Mouse (Mus musculus): ENCODE measurements around the gene Foxp4. TPM values are rescaled to one million over a fixed set of nuclear protein-coding genes. Genes with fewer than 3 reads are reported as not detected.

Gene Foxp4
- polyA plus RNA-seq, 1 experiment from 2014 or later, result 6.5 TPM

DNA sequence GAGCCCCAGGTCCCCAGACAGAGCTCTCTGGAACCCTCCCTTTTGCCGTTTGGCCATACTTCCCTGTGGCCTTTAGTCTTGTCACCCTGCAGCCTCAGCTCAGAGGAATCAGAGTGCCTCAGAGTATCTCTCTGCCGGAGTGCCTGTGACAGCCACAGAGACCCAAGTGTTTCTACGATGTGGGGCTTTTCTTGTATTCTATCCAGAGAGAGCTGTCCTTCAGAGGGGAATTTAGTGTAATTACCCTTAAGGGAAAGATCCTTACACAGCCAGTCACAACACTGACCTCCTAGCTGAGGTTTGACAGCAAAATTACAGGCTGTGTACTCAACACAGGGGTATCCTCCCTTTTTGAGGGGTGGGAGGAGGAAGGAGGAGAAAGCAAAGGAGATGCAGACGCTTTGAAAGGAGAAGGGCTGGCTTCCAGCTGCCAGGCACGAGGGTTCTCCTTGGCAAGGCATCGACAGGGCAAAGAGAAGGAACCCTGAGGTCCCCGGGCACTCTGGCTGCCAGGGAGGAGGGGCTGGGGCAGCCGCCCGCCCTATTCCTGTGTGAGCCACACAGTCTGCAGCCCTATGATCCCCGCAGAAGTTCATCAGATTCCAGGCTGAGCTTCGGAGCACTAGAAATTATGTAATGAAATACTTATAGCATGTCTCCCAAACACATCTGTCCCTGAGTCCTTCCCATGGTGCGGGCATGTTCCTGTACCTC is 28.1 kb upstream of the Foxp4 start:
- no peak overlapping the region for H3K27ac ChIP-seq (ENCODE audit: low read length)
- no peak for ATAC-seq (replicated peaks; ENCODE audit: extremely low read depth, insufficient read depth, low FRiP score)
- WGBS, result 21% methylated on average over 12 of the region's 12 CpGs
- no peak overlapping the region for H3K4me3 ChIP-seq (ENCODE audit: low read length)
- H3K27me3 ChIP-seq (ENCODE audit: control insufficient read depth, insufficient read depth, low read length), result peaks cover 10% of the 10 kb centered on the region
- H3K9me3 ChIP-seq (replicated peaks; ENCODE audit: control insufficient read depth, low read length), result no peaks in the 10 kb centered on the region
- no peak overlapping the region for H3K4me2 ChIP-seq (ENCODE audit: low read depth, low read length)
- H3K4me1 ChIP-seq (ENCODE audit: control insufficient read depth, insufficient read depth, low read length), result peaks cover 9% of the 10 kb centered on the region; the same call in 1 of the 2 replicates
- no peaks in the 10 kb centered on the region for H3K36me3 ChIP-seq (ENCODE audit: control insufficient read depth, insufficient read depth)
- H3K9ac ChIP-seq (ENCODE audit: low read length), result no peak overlapping the region

DNA sequence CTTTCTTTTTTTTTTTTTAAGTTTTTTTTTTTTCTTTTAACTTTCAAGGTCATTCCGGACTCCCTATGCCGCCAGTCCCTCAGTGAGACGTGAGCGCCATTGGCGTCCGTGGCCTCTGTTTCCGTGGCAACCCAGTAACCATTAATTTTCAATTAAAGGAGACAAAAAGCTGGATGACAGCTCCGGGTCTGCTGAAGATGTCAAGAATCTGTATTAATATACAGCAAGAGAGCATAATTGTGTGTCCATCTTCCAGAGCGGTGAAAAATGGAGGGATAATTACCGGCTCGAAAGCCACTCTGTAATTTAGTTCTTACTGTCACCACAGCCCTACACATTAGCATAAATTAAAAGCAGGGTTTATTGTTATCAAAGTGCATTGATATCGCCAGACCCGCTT is 27.0 kb upstream of the Foxp4 start:
- WGBS, result 84% methylated on average over 13 of the region's 13 CpGs
- H3K36me3 ChIP-seq (ENCODE audit: control insufficient read depth, insufficient read depth), result no peaks in the 10 kb centered on the region
- ATAC-seq (replicated peaks; ENCODE audit: extremely low read depth, insufficient read depth, low FRiP score), result no peak

DNA sequence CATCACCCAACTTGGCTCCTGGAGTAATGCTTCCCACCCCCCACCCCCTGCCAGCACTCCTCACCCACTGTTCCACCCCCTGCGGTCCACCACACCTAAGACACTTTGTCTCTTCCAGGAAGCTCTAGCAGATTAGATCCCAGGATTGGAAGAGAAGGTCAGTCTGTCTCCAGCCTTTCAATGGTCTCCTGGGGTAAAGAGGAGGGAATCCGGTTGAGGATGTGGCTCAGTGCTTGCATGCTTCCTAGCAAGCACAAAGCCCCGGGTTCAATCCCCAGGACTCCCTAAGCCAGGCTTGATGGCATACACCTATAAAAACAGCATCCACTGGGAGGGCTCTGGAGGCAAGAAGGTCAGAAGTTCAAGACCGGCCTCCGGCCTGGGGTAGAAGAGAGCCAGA is 26.4 kb upstream of the Foxp4 start:
- WGBS, result 82% methylated on average over 5 of the region's 5 CpGs
- no peak overlapping the region for H3K4me2 ChIP-seq (ENCODE audit: low read depth, low read length)
- no peak overlapping the region for H3K9ac ChIP-seq (ENCODE audit: low read length)
- no peak overlapping the region for H3K4me3 ChIP-seq (ENCODE audit: low read length)
- H3K4me1 ChIP-seq (ENCODE audit: control insufficient read depth, insufficient read depth, low read length), result peaks cover 13% of the 10 kb centered on the region; the same call in 1 of the 2 replicates
- H3K9me3 ChIP-seq (replicated peaks; ENCODE audit: control insufficient read depth, low read length), result no peaks in the 10 kb centered on the region
- peaks cover 10% of the 10 kb centered on the region for H3K27me3 ChIP-seq (ENCODE audit: control insufficient read depth, insufficient read depth, low read length)
- no peak overlapping the region for H3K27ac ChIP-seq (ENCODE audit: low read length)
- ATAC-seq (replicated peaks; ENCODE audit: extremely low read depth, insufficient read depth, low FRiP score), result no peak
- no peaks in the 10 kb centered on the region for H3K36me3 ChIP-seq (ENCODE audit: control insufficient read depth, insufficient read depth)

More for the DNA sequence above, 27.0 kb upstream of the Foxp4 start:
- Histone ChIP-seq H3K4me2 (ENCODE audit: low read depth, low read length) (no peak overlapping the region), H3K9me3 (replicated peaks; ENCODE audit: control insufficient read depth, low read length) (no peaks in the 10 kb centered on the region), H3K4me3 (ENCODE audit: low read length) (no peak overlapping the region), H3K27ac (ENCODE audit: low read length) (no peak overlapping the region), H3K9ac (ENCODE audit: low read length) (no peak overlapping the region), H3K4me1 (ENCODE audit: control insufficient read depth, insufficient read depth, low read length) (peaks cover 13% of the 10 kb centered on the region; the same call in 1 of the 2 replicates), H3K27me3 (ENCODE audit: control insufficient read depth, insufficient read depth, low read length) (peaks cover 10% of the 10 kb centered on the region)

DNA sequence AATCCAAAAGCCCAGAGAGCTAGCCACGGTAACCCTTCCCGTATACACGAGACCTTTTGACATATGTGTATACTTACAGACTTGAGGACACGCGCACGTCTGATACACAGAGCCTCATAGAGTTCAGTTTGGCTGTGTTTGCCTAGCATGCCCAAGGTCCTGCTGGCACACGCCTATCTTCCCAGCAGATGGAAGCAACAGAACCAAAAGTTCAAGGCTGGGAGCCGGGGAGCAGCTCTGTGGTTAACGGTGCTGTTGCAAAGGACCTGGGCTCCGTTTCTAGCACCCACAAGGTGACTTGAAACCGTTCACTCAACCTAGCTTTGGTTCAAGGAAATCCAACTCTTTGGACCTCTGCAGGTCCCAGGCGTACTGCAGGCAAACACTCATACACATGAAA is 25.0 kb upstream of the Foxp4 start:
- Histone ChIP-seq H3K27ac (ENCODE audit: low read length) (no peak overlapping the region), H3K27me3 (ENCODE audit: control insufficient read depth, insufficient read depth, low read length) (peaks cover 10% of the 10 kb centered on the region), H3K36me3 (ENCODE audit: control insufficient read depth, insufficient read depth) (no peaks in the 10 kb centered on the region), H3K4me3 (ENCODE audit: low read length) (no peak overlapping the region), H3K9ac (ENCODE audit: low read length) (no peak overlapping the region), H3K4me2 (ENCODE audit: low read depth, low read length) (no peak overlapping the region), H3K9me3 (replicated peaks; ENCODE audit: control insufficient read depth, low read length) (no peaks in the 10 kb centered on the region), H3K4me1 (ENCODE audit: control insufficient read depth, insufficient read depth, low read length) (peaks cover 9% of the 10 kb centered on the region; the same call in 1 of the 2 replicates)
- ATAC-seq (replicated peaks; ENCODE audit: extremely low read depth, insufficient read depth, low FRiP score), result no peak
- 89% methylated on average over 12 of the region's 12 CpGs for WGBS

DNA sequence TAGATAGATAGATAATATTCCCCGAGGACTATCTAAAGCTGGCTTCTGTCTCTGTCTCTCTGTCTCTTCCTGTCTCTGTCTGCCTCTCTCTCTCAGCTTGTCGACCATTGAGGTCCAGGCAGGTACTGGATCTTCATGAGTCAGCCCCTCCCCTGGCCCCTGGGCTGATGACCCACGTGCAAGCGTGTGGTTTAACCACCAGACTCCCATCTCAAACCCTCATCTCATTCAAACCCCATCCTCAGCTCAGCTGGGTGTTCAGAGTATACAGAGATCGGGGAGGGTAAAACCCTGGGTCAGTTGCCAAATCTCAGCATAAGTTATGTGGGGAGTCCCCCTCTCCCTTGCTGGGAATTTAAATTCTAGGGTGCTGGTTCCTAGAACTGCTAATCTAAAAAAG is 24.3 kb upstream of the Foxp4 start:
- Histone ChIP-seq H3K9me3 (replicated peaks; ENCODE audit: control insufficient read depth, low read length) (no peaks in the 10 kb centered on the region), H3K27ac (ENCODE audit: low read length) (no peak overlapping the region), H3K9ac (ENCODE audit: low read length) (no peak overlapping the region), H3K4me3 (ENCODE audit: low read length) (no peak overlapping the region), H3K36me3 (ENCODE audit: control insufficient read depth, insufficient read depth) (no peaks in the 10 kb centered on the region), H3K27me3 (ENCODE audit: control insufficient read depth, insufficient read depth, low read length) (peaks cover 8% of the 10 kb centered on the region), H3K4me2 (ENCODE audit: low read depth, low read length) (no peak overlapping the region), H3K4me1 (ENCODE audit: control insufficient read depth, insufficient read depth, low read length) (peaks cover 9% of the 10 kb centered on the region; the same call in 1 of the 2 replicates)
- ATAC-seq (replicated peaks; ENCODE audit: extremely low read depth, insufficient read depth, low FRiP score), result no peak
- 68% methylated on average over 5 of the region's 5 CpGs for WGBS

DNA sequence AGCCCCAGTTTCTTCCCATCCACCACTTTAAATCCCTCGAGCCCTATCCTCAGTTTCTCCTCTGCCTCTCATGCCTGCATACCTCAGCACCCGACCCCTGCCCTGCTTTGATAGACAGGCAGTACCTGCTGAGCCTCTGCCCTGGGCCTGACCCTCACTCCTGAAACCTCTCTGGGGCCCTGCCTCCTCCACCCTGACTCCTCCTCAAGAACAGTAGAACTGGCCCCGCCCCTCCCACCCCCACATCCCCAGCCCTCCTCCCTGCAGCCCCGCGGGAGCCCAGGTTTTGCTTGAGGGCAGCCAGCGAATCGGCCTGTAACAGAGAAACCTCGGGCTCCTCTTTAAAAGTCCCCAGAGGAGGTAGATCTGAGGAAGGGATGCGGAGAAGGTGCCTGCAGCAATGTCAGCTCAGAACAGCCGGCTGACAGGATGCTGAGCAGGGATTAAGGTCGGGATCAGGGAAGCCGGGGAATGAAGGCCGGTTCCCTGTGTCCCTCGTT is 22.5 kb upstream of the Foxp4 start:
- peaks cover under 1% of the 10 kb centered on the region; the same call in 1 of the 2 replicates for H3K27me3 ChIP-seq (ENCODE audit: control insufficient read depth, insufficient read depth, low read length)
- H3K9ac ChIP-seq (ENCODE audit: low read length), result no peak overlapping the region
- peak overlapping the region; percentile 49; the same call in 1 of the 2 replicates for H3K4me2 ChIP-seq (ENCODE audit: low read depth, low read length)
- H3K4me3 ChIP-seq (ENCODE audit: low read length), result no peak overlapping the region
- no peak overlapping the region for H3K27ac ChIP-seq (ENCODE audit: low read length)
- ATAC-seq (replicated peaks; ENCODE audit: extremely low read depth, insufficient read depth, low FRiP score), result 0 out of 2 replicates have a peak, but pooled peaks have one; percentile 32
- H3K36me3 ChIP-seq (ENCODE audit: control insufficient read depth, insufficient read depth), result no peaks in the 10 kb centered on the region
- no peaks in the 10 kb centered on the region for H3K9me3 ChIP-seq (replicated peaks; ENCODE audit: control insufficient read depth, low read length)
- 13% methylated on average over 14 of the region's 14 CpGs for WGBS
- peaks cover 4% of the 10 kb centered on the region; the same call in 1 of the 2 replicates for H3K4me1 ChIP-seq (ENCODE audit: control insufficient read depth, insufficient read depth, low read length)

DNA sequence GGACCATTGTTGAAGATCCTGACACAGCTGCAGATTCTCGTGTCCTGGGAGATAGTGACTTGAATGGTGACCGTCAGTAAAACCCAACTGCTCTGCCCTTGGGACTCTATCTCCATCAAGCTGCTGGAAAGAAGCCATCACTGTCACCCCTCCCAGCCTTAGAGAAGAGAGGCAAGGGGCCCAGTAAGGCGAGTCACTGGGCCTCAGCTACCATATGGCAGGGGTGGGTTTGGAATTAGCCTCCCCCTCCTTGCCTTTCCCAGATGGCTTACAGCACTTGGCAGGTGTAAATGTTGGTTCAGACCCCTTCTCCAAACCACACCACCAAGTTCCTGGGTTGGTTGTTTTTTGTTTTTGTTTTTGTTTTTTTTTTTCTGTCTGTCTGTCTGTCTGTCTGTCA is 21.7 kb upstream of the Foxp4 start:
- H3K4me2 ChIP-seq (ENCODE audit: low read depth, low read length), result no peak overlapping the region
- ATAC-seq (replicated peaks; ENCODE audit: extremely low read depth, insufficient read depth, low FRiP score), result no peak
- H3K4me3 ChIP-seq (ENCODE audit: low read length), result no peak overlapping the region
- no peak overlapping the region for H3K9ac ChIP-seq (ENCODE audit: low read length)
- no peaks in the 10 kb centered on the region for H3K36me3 ChIP-seq (ENCODE audit: control insufficient read depth, insufficient read depth)
- WGBS, result 61% methylated on average over 3 of the region's 3 CpGs
- peaks cover 4% of the 10 kb centered on the region; the same call in 1 of the 2 replicates for H3K4me1 ChIP-seq (ENCODE audit: control insufficient read depth, insufficient read depth, low read length)
- H3K27ac ChIP-seq (ENCODE audit: low read length), result no peak overlapping the region
- H3K9me3 ChIP-seq (replicated peaks; ENCODE audit: control insufficient read depth, low read length), result no peaks in the 10 kb centered on the region
- no peaks in the 10 kb centered on the region for H3K27me3 ChIP-seq (ENCODE audit: control insufficient read depth, insufficient read depth, low read length)

DNA sequence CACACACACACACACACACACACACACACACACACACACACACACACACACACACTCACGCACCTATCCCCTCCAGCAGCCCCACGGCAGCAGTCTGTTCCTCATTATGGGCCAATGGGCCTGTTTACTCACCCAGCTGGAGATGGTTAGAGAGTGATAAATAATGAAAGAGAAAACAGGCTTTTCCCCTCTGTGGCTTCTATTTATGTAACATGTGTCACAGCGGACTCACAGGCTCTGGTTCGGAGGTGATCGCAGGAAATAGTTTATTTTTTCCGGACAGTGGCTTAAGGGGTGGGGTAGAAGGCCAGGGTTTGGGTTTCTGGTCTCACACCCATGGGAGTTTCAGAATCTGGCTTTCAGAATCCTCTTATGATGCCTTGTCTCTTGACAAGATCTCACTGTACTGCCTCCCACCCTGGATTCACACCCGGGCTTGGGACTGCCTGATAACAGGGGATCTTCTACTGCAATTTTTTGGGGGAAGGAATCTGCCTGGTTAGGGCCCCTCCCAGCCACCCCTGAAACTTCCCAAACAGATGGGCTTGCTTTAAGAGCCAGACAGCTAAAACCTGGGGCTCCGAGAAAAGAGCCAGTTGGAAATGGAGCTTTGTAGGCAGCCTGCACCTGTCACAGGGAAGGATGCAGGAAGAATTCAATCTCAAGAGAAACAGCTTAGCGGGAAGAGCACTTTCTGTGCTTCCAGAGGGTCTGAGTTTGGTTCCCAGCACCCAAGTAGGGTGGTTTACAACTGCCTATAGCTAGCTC is 18.8 kb upstream of the Foxp4 start:
- Histone ChIP-seq H3K4me1 (ENCODE audit: control insufficient read depth, insufficient read depth, low read length) (peaks cover 4% of the 10 kb centered on the region; the same call in 1 of the 2 replicates), H3K9me3 (replicated peaks; ENCODE audit: control insufficient read depth, low read length) (no peaks in the 10 kb centered on the region), H3K9ac (ENCODE audit: low read length) (no peak overlapping the region), H3K4me2 (ENCODE audit: low read depth, low read length) (no peak overlapping the region), H3K27ac (ENCODE audit: low read length) (no peak overlapping the region), H3K36me3 (ENCODE audit: control insufficient read depth, insufficient read depth) (no peaks in the 10 kb centered on the region), H3K27me3 (ENCODE audit: control insufficient read depth, insufficient read depth, low read length) (no peaks in the 10 kb centered on the region), H3K4me3 (ENCODE audit: low read length) (no peak overlapping the region)
- WGBS, result 46% methylated on average over 9 of the region's 9 CpGs
- ATAC-seq (replicated peaks; ENCODE audit: extremely low read depth, insufficient read depth, low FRiP score), result no peak

DNA sequence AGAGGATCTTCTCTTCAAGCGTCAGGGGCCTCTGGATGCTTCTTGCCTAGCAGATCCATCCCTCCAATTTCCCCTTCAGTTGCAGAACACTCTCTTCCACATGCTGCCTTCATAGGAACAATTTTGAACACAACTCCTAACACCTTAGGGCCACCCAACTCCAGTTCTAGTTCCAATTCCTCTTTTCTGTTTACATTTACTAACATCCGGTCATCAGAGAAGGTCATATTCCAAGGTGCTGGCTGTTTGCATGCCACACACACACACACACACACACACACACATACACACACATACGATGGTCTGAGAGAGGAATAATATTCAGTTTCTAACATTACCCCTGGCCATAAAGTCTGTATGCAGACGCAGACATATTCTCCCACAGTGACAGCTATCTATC is 17.6 kb upstream of the Foxp4 start:
- ATAC-seq (replicated peaks; ENCODE audit: extremely low read depth, insufficient read depth, low FRiP score), result no peak
- 77% methylated on average over 4 of the region's 4 CpGs for WGBS
- Histone ChIP-seq H3K4me2 (ENCODE audit: low read depth, low read length) (no peak overlapping the region), H3K9me3 (replicated peaks; ENCODE audit: control insufficient read depth, low read length) (no peaks in the 10 kb centered on the region), H3K27ac (ENCODE audit: low read length) (no peak overlapping the region), H3K9ac (ENCODE audit: low read length) (no peak overlapping the region), H3K27me3 (ENCODE audit: control insufficient read depth, insufficient read depth, low read length) (no peaks in the 10 kb centered on the region), H3K4me3 (ENCODE audit: low read length) (no peak overlapping the region), H3K4me1 (ENCODE audit: control insufficient read depth, insufficient read depth, low read length) (peaks cover 3% of the 10 kb centered on the region; the same call in 1 of the 2 replicates), H3K36me3 (ENCODE audit: control insufficient read depth, insufficient read depth) (no peaks in the 10 kb centered on the region)
